Mouse (Mus musculus): ENCODE results near the gene Odc1. TPM values are rescaled to one million over a fixed set of nuclear protein-coding genes. Genes with fewer than 3 reads are reported as not detected.
A peak's percentile ranks its signal among the peaks of the same experiment; 100 is the strongest.

The Odc1 gene
- polyA plus RNA-seq, 1 experiment = 247 TPM

- DNase-seq (ENCODE audit: low read depth) = no peak
- no peak for TF ChIP-seq CTCF (IDR thresholded peaks at IDR 0.05; ENCODE audit: borderline replicate concordance, extremely low read depth, insufficient read depth, insufficient read length)
- no peak for TF ChIP-seq POLR2A (IDR thresholded peaks at IDR 0.05; ENCODE audit: borderline replicate concordance, extremely low read depth, insufficient read depth, insufficient read length, poor library complexity, severe bottlenecking)
Measured at GRCm38 (mm10) chr12:17566046-17566408, 21.4 kb downstream of the Odc1 start.

- no peak for TF ChIP-seq POLR2A (IDR thresholded peaks at IDR 0.05; ENCODE audit: borderline replicate concordance, extremely low read depth, insufficient read depth, insufficient read length, poor library complexity, severe bottlenecking)
- TF ChIP-seq CTCF (IDR thresholded peaks at IDR 0.05; ENCODE audit: borderline replicate concordance, extremely low read depth, insufficient read depth, insufficient read length) = no peak
- no peak for DNase-seq (ENCODE audit: low read depth)
Measured at GRCm38 (mm10) chr12:17568564-17568963, 24.0 kb downstream of the Odc1 start.

- DNase-seq (ENCODE audit: low read depth) = no peak
- TF ChIP-seq CTCF (IDR thresholded peaks at IDR 0.05; ENCODE audit: borderline replicate concordance, extremely low read depth, insufficient read depth, insufficient read length) (no peak), POLR2A (IDR thresholded peaks at IDR 0.05; ENCODE audit: borderline replicate concordance, extremely low read depth, insufficient read depth, insufficient read length, poor library complexity, severe bottlenecking) (no peak)
Measured at GRCm38 (mm10) chr12:17574591-17574990, 30.0 kb downstream of the Odc1 start.

- TF ChIP-seq POLR2A (IDR thresholded peaks at IDR 0.05; ENCODE audit: borderline replicate concordance, extremely low read depth, insufficient read depth, insufficient read length, poor library complexity, severe bottlenecking) (no peak), CTCF (IDR thresholded peaks at IDR 0.05; ENCODE audit: borderline replicate concordance, extremely low read depth, insufficient read depth, insufficient read length) (no peak)
- DNase-seq (ENCODE audit: low read depth) = peak; percentile 33
Measured at GRCm38 (mm10) chr12:17575156-17575910, 30.7 kb downstream of the Odc1 start.

DNA sequence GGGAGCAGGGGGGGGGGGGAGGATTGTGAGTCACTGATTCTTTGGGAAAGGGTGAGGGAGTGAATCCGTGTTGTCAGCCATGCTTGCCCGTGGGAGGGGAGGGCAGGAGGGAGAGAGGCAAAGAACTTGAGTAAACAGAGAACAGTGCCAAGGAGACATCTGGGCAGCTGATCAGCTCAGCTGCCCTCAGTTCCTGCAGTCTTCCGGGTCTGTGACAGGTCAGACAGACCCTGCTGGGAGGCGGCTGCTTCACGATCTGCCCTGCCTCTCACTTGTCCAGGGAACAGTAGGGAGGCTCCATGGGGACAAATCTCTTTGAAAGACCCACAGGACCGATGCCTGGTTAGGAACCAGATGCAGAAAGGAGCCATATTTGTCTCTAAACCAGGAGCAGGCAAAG, 31.4 kb downstream of the Odc1 start:
- TF ChIP-seq CTCF (IDR thresholded peaks at IDR 0.05; ENCODE audit: borderline replicate concordance, extremely low read depth, insufficient read depth, insufficient read length) (no peak), POLR2A (IDR thresholded peaks at IDR 0.05; ENCODE audit: borderline replicate concordance, extremely low read depth, insufficient read depth, insufficient read length, poor library complexity, severe bottlenecking) (no peak)
- peak; percentile 62 for DNase-seq (ENCODE audit: low read depth)

DNA sequence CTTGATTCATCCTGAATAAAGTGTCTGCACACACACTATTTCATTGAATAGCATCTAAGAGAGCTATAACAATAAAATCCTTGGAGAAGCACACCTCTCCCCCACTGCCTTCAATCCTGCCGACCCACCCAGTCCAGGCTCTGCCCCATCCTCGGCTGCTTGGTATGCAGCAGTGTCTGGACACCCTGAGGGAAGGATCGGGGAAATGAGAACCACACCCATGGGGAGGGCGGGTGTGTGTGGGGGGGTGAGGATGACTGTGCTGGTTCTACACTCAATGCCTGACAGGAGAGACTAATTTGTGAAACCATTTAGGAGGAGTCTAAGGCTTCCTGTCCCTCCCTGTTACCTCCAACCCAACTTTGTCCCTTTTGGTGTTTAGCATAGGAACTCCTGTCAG, 34.0 kb downstream of the Odc1 start:
- no peak for DNase-seq (ENCODE audit: low read depth)
- TF ChIP-seq POLR2A (IDR thresholded peaks at IDR 0.05; ENCODE audit: borderline replicate concordance, extremely low read depth, insufficient read depth, insufficient read length, poor library complexity, severe bottlenecking) (no peak), CTCF (IDR thresholded peaks at IDR 0.05; ENCODE audit: borderline replicate concordance, extremely low read depth, insufficient read depth, insufficient read length) (no peak)

- no peak for TF ChIP-seq CTCF (IDR thresholded peaks at IDR 0.05; ENCODE audit: borderline replicate concordance, extremely low read depth, insufficient read depth, insufficient read length)
- TF ChIP-seq POLR2A (IDR thresholded peaks at IDR 0.05; ENCODE audit: borderline replicate concordance, extremely low read depth, insufficient read depth, insufficient read length, poor library complexity, severe bottlenecking) = no peak
Measured at GRCm38 (mm10) chr12:17581001-17581400, 36.4 kb downstream of the Odc1 start.

GRCm38 (mm10) chr12:17582406-17582805, 37.8 kb downstream of the Odc1 start:
- no peak for DNase-seq (ENCODE audit: low read depth)
- TF ChIP-seq POLR2A (IDR thresholded peaks at IDR 0.05; ENCODE audit: borderline replicate concordance, extremely low read depth, insufficient read depth, insufficient read length, poor library complexity, severe bottlenecking) (no peak), CTCF (IDR thresholded peaks at IDR 0.05; ENCODE audit: borderline replicate concordance, extremely low read depth, insufficient read depth, insufficient read length) (no peak)

More at GRCm38 (mm10) chr12:17581001-17581400, 36.4 kb downstream of the Odc1 start:
- DNase-seq (ENCODE audit: low read depth) = no peak

- no peak for TF ChIP-seq CTCF (IDR thresholded peaks at IDR 0.05; ENCODE audit: borderline replicate concordance, extremely low read depth, insufficient read depth, insufficient read length)
- TF ChIP-seq POLR2A (IDR thresholded peaks at IDR 0.05; ENCODE audit: borderline replicate concordance, extremely low read depth, insufficient read depth, insufficient read length, poor library complexity, severe bottlenecking) = no peak
- DNase-seq (ENCODE audit: low read depth) = peak; percentile 63
Measured at GRCm38 (mm10) chr12:17583860-17584259, 39.3 kb downstream of the Odc1 start.

- no peak for TF ChIP-seq CTCF (IDR thresholded peaks at IDR 0.05; ENCODE audit: borderline replicate concordance, extremely low read depth, insufficient read depth, insufficient read length)
- TF ChIP-seq POLR2A (IDR thresholded peaks at IDR 0.05; ENCODE audit: borderline replicate concordance, extremely low read depth, insufficient read depth, insufficient read length, poor library complexity, severe bottlenecking) = no peak
- DNase-seq (ENCODE audit: low read depth) = no peak
Measured at GRCm38 (mm10) chr12:17586011-17586410, 41.4 kb downstream of the Odc1 start.

DNA sequence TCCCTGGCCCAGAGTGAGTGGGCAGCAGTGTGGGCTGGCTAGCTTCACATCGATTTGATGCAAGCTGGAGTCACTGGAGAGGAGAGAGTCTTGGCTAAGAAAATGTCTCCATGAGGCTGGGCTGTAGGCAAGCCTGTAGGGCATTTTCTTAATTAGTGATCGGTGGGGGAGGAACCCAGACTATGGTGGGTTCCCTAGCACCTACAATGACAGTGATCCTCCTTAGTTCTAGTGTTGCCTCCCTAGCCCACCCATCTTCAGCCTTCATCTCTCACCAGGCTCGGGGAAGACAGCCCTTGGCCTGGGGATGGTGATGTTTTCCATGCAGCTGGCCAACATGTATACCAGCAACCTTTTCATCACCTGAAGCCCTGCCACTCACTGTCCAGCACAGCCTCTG, 43.8 kb downstream of the Odc1 start:
- no peak for TF ChIP-seq POLR2A (IDR thresholded peaks at IDR 0.05; ENCODE audit: borderline replicate concordance, extremely low read depth, insufficient read depth, insufficient read length, poor library complexity, severe bottlenecking)
- DNase-seq (ENCODE audit: low read depth) = no peak

- TF ChIP-seq CTCF (IDR thresholded peaks at IDR 0.05; ENCODE audit: borderline replicate concordance, extremely low read depth, insufficient read depth, insufficient read length) (no peak), POLR2A (IDR thresholded peaks at IDR 0.05; ENCODE audit: borderline replicate concordance, extremely low read depth, insufficient read depth, insufficient read length, poor library complexity, severe bottlenecking) (no peak)
- no peak for DNase-seq (ENCODE audit: low read depth)
Measured at GRCm38 (mm10) chr12:17588906-17589612, 44.5 kb downstream of the Odc1 start.
